Mouse (Mus musculus): ENCODE results near the gene Olfr45. TPM values are rescaled to one million over a fixed set of nuclear protein-coding genes. Genes with fewer than 3 reads are reported as not detected.
"Not testable (repeated sequence)": the region's sequence is repeated elsewhere in the genome, so short reads cannot be mapped to it uniquely, and the experiment has no call there.

The Olfr45 gene
- polyA plus RNA-seq (2016; fragmentation: Nextera tagmentation; extraction: Ambion mirVana) = not detected in 2 replicates

DNA sequence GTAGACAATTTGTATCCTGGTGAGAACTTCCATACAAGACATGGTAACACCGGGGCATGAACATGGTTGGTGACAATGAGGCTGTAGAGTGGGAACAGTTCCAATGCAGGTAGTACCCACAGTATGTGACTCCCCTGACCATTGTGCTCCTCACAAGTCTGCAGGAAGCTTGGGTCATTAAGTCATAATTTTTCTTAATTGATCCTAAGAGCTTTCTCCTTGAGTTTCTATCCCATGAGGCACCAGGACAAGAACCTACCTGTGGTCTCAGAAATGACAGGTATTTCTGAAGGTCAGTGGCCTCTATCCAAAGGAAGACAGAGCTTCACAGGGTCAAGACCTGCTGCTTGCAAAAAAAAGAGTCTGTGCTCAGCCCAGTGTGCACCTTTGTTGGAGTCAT, at the start of gene Olfr45:
Gene Olfr45 (plus strand): TSS at position 301 of the 400 bp plus-strand sequence.
- Histone ChIP-seq H3K9ac (no peak within 1 kb of the TSS), H3K4me2 (replicated peaks) (no peak within 1 kb of the TSS), H3K36me3 (no peaks in the 10 kb centered on the region), H3K27ac (no peak within 1 kb of the TSS), H3K27me3 (replicated peaks) (no peaks in the 10 kb centered on the region), H3K4me3 (no peak within 1 kb of the TSS), H3K4me1 (no peaks in the 10 kb centered on the region), H3K9me3 (peaks cover 5% of the 10 kb centered on the region; the same call in 1 of the 2 replicates)
- 93% methylated on average over 1 of the region's 1 CpGs for WGBS
- no peak for ATAC-seq (ENCODE audit: low FRiP score, low read depth)

DNA sequence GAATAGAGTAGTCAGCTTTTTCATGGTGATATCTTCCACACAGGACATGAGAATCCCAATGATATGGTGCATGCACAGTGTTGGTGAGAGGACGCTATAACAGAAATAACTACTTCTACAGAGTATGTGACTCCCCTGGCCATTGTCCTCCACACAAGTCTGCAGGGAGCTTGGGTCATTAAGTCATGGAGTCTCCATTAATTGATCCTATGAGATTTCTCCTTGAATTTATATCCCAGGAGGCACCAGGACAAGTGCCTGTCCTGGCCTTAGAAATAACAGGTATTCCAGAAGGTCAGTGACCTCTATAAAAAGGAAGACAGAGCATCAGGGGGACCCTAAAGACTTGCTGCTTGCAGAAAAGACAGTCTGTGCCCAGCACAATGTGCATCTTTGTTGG, 35.6 kb upstream of the Olfr45 start, which contains the start of gene Olfr53:
Gene Olfr53 (plus strand): TSS at position 301 of the 400 bp plus-strand sequence.
- WGBS = 92% methylated on average over 1 of the region's 1 CpGs
- Histone ChIP-seq H3K9me3 (no peaks in the 10 kb centered on the region), H3K27ac (no peak within 1 kb of the TSS), H3K9ac (no peak within 1 kb of the TSS), H3K36me3 (no peaks in the 10 kb centered on the region), H3K4me1 (no peaks in the 10 kb centered on the region), H3K4me3 (no peak within 1 kb of the TSS), H3K27me3 (replicated peaks) (no peaks in the 10 kb centered on the region), H3K4me2 (replicated peaks) (no peak within 1 kb of the TSS)
- no peak for ATAC-seq (ENCODE audit: low FRiP score, low read depth)

DNA sequence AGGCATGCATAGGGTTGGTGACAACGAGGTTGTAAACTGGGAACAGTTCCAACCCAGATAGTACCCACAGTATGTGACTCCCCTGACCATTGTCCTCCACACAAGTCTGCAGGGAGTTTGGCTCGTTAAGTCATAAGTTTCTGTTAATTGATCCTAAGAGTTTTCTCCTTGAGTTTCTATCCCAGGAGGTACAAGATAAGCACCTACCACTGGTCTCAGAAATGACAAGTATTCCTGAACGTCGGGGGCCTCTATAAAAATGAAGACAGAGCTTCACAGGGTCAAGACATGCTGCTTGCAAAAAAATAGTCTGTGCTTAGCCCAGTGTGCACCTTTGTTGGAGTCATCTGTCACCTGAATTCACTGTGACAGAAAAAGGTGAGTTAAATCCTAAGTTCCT, 22.1 kb upstream of the Olfr45 start, which contains the start of gene Olfr539:
Gene Olfr539 (plus strand): TSS at position 301 of the 400 bp plus-strand sequence.
- Histone ChIP-seq H3K4me2 (replicated peaks) (no peak within 1 kb of the TSS), H3K27ac (no peak within 1 kb of the TSS), H3K4me1 (no peaks in the 10 kb centered on the region), H3K27me3 (replicated peaks) (no peaks in the 10 kb centered on the region), H3K36me3 (no peaks in the 10 kb centered on the region), H3K9ac (no peak within 1 kb of the TSS), H3K4me3 (no peak within 1 kb of the TSS), H3K9me3 (no peaks in the 10 kb centered on the region)
- 69% methylated on average over 4 of the region's 4 CpGs for WGBS
- ATAC-seq (ENCODE audit: low FRiP score, low read depth) = no peak

DNA sequence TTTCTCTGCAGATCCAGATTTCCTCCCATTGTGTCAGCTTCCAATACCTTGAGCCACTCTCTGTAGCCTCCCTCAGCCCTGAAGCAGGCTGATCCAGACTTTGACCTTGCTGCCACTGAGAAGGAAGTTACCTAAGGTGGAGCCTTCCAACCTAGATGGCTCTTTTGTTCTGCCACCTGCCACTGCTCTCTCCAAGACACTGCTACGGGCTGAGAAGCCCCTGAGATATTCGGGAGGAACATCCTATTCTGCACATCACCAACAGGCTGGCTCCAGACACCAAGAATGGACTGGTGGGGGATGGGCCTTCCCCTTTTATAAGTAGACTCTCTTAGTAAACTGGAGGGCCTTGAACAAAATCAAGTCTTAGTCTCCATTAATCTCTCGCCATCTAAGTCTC, 11.1 kb upstream of the Olfr45 start:
- WGBS = 91% methylated on average over 3 of the region's 3 CpGs
- H3K4me3 ChIP-seq; H3K36me3 ChIP-seq; H3K27me3 ChIP-seq (replicated peaks); H3K9ac ChIP-seq; H3K9me3 ChIP-seq; H3K27ac ChIP-seq; H3K4me1 ChIP-seq; H3K4me2 ChIP-seq (replicated peaks); ATAC-seq (ENCODE audit: low FRiP score, low read depth): not testable (repeated sequence)

DNA sequence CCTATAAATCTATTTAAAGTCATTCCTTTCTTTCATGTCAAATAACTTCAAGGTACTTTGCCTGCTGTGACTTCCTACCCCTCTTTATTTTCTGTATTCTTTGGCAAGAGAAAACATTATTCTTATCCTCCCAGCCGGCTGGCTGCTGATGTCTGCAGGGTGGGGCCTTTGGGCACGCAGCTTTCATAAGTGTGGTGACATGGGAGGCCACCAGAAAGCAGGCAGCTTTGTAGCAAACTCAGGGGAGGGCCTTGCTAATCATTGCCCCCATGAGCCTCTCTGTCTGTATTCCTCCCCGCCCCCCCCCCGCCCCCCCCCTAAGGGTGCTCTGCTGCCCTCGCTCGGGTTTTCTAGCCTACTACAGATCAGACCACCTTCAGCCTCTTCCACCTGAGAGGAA, 5.9 kb upstream of the Olfr45 start:
- 4% methylated on average over 4 of the region's 6 CpGs for WGBS
- Histone ChIP-seq H3K27me3 (replicated peaks) (no peaks in the 10 kb centered on the region), H3K4me2 (replicated peaks) (peak overlapping the region; percentile 42), H3K9ac (no peak overlapping the region), H3K4me3 (no peak overlapping the region), H3K36me3 (no peaks in the 10 kb centered on the region), H3K27ac (no peak overlapping the region), H3K4me1 (no peaks in the 10 kb centered on the region), H3K9me3 (peaks cover 11% of the 10 kb centered on the region; the same call in 1 of the 2 replicates)
- ATAC-seq (ENCODE audit: low FRiP score, low read depth) = no peak

DNA sequence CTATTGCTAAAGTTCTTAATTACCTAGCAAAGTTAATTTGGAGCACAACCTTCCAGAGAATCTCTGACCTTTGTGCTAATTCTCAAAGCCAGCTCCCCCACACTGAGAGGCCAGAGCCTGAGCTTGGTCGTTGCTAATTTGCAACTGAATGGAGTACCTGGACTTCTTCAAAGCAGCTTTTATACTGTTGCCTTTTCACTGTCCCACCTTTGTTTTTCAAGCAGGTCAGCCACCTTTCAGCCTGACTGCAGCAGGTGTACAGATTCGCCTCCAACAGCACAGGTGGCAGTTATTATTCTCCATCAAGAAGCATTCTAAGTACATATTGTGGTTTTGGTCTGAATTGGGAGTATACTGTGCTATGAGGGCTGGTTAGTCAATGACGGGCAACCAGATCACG, 2.2 kb upstream of the Olfr45 start:
- not testable (repeated sequence) for H3K36me3 ChIP-seq; H3K4me1 ChIP-seq; H3K27ac ChIP-seq; H3K9ac ChIP-seq; H3K4me2 ChIP-seq (replicated peaks); H3K4me3 ChIP-seq; ATAC-seq (ENCODE audit: low FRiP score, low read depth); H3K9me3 ChIP-seq; H3K27me3 ChIP-seq (replicated peaks)
- 65% methylated on average over 4 of the region's 4 CpGs for WGBS

DNA sequence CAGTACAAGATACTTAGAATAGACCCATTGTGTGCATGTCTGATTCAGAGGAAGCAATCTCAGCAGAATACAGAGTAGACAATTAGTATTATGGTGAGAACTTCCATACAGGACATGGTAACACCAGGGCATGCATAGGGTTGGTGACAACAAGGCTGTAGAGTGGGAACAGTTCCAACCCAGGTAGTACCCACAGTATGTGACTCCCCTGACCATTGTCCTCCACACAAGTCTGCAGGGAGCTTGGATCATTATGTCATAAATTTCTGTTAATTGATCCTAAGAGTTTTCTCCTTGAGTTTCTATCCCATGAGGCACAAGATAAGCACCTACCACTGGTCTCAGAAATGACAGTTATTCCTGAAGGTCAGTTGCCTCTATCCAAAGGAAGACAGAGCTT, 15.2 kb downstream of the Olfr45 start, which contains the start of gene Olfr541:
Gene Olfr541 (plus strand): TSS at position 301 of the 400 bp plus-strand sequence.
- Histone ChIP-seq H3K27ac (no peak within 1 kb of the TSS), H3K9me3 (no peaks in the 10 kb centered on the region), H3K36me3 (no peaks in the 10 kb centered on the region), H3K9ac (no peak within 1 kb of the TSS), H3K4me1 (no peaks in the 10 kb centered on the region), H3K27me3 (replicated peaks) (no peaks in the 10 kb centered on the region), H3K4me3 (no peak within 1 kb of the TSS), H3K4me2 (replicated peaks) (no peak within 1 kb of the TSS)
- ATAC-seq (ENCODE audit: low FRiP score, low read depth) = no peak

DNA sequence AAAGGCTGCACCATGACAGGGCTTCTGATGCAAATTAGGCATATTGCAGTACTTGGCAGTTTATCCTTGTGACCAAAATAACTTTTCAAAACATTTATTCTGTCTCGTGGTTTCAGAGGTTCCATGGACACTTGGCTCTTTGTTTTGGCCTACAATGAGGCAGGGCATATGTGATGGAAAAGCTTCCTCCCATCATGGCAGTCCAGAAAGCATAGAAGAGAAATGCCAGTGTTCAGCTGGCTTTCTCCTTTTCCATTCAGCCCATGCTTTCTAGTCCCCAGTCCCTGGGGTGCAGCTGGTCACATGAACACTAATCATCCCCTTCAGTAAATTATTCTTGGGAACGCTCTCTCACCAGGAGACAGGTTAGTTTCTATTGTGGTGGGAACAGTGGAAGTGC, 24.6 kb downstream of the Olfr45 start:
- Histone ChIP-seq H3K36me3 (no peaks in the 10 kb centered on the region), H3K4me2 (replicated peaks) (no peak overlapping the region), H3K27me3 (replicated peaks) (no peaks in the 10 kb centered on the region), H3K27ac (no peak overlapping the region), H3K9me3 (no peaks in the 10 kb centered on the region), H3K4me3 (no peak overlapping the region), H3K4me1 (no peaks in the 10 kb centered on the region), H3K9ac (no peak overlapping the region)
- WGBS = 26% methylated on average over 2 of the region's 2 CpGs
- no peak for ATAC-seq (ENCODE audit: low FRiP score, low read depth)

DNA sequence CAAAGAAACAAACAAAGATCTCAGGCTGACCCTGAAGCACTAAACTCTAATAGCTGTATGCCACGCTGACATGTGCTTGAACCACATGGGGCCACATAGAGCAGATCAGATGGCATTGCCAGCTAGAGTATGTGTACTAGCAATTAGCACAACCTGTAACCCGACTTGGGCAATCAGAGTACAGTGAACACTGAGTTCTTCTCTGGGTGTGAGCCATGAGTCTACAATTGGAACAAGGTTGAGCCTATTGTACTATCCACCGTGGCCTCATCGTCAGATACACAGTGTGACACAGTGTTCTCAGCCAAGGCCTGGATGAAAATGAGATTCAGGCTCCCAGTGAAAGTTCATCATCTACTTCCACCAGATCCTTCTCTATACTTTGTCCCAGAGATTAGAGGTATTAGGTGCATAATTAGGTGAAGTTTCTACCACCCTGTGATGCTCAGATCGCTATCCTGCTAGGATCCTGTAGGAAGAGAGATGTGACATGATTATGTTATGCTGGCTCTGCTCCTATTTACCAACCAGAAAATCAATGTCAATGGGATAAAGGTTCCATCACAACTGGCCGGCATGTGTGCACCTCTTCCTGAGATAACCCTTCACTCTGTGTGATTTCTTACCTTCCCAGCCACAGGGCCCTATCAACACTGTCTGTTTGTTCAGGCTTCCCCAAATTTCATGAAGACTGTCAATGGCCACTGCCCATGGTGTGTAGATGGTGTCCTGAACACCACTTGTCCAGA, 26.0 kb downstream of the Olfr45 start:
- no peak for ATAC-seq (ENCODE audit: low FRiP score, low read depth)
- Histone ChIP-seq H3K4me3 (no peak overlapping the region), H3K36me3 (no peaks in the 10 kb centered on the region), H3K27me3 (replicated peaks) (no peaks in the 10 kb centered on the region), H3K4me1 (no peaks in the 10 kb centered on the region), H3K9me3 (no peaks in the 10 kb centered on the region), H3K27ac (no peak overlapping the region), H3K4me2 (replicated peaks) (no peak overlapping the region), H3K9ac (no peak overlapping the region)
- WGBS = 88% methylated on average over 6 of the region's 6 CpGs

DNA sequence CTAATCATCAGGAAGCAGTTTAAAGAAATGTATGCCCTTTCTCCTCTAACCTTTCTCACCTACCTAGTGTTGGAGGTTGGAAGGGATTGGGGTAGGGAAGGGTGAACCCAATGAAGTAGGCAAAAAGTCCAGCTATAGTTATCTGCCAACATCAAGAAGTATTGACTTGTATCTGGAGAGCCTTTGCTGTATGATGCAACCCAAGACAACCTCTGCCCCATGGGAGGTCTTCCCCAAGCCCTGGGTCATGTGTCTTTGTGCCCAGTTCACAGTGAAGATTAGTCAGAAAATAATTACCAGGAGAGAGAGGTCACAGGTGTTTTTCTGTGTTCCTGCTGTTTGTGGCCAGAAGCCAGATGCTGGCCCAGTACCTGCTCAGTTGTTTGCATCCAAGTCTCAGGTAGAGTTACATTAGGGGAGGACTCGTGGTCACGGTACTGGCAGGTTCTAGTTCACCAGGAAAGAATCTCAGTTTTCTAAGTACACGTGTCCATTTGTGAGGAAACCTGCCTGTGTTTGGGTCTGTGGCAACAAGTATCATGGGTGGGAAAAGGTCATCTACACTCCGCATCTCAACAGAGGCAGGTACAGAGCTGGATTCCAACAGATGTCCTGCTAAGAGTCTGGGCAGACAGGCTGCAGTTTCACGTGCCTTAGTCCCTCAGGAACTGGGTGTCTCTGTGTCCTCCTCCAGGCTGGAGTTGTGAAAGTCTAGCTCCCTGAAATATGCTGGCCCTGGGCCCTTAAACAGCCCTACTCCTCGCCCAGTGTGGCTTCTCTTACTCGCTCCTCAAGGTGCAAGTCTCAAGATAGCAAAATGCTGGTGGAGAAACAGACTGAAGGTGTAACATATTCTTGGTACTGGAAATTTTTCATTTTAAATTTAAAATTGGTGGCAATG, 35.7 kb downstream of the Olfr45 start:
- WGBS = 85% methylated on average over 7 of the region's 7 CpGs
- ATAC-seq (ENCODE audit: low FRiP score, low read depth) = no peak
- Histone ChIP-seq H3K27ac (no peak overlapping the region), H3K36me3 (no peaks in the 10 kb centered on the region), H3K27me3 (replicated peaks) (no peaks in the 10 kb centered on the region), H3K4me1 (no peaks in the 10 kb centered on the region), H3K9ac (no peak overlapping the region), H3K9me3 (no peaks in the 10 kb centered on the region), H3K4me2 (replicated peaks) (no peak overlapping the region), H3K4me3 (no peak overlapping the region)

DNA sequence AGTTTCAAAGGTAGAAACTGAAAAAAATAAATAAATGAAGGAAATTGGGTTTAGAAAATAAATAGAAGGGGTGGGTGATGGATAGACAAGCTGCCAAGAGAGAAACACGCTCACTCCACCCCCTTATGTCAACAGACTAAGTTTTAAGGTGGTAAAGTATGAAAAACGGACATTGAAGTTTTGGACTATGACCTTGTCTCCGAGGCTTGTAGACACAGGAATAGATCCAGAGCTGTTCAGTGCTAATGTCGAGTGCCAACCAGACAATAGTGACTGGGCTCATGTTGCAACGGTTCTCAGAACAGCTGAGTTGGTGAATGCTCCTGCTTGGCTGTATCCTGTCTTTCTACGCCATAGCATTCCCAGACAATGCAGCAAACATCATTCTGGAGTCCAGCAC, 39.3 kb downstream of the Olfr45 start:
- WGBS = 85% methylated on average over 6 of the region's 6 CpGs
- no peak overlapping the region for H3K27ac ChIP-seq

DNA sequence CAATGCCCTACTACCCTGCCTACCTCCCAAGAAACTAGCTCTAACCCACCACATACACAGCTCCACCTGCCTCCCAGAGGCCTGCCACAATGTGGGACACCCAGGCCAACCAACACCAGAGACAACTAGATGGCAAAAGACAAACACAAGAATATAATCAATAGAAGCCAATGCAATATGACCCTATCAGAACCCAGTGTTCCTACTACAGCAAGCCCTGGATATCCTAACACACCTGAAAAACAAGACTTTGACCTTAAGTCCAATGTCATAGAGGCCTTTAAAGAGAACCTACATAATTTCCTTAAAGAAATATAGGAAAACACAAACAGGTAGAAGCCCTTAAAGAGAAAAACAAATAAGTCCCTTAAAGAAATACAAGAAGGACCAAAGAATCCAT, 43.8 kb downstream of the Olfr45 start:
- no peaks in the 10 kb centered on the region for H3K27me3 ChIP-seq (replicated peaks)
- no peaks in the 10 kb centered on the region for H3K4me1 ChIP-seq
- no peak for ATAC-seq (ENCODE audit: low FRiP score, low read depth)
- no peak overlapping the region for H3K4me3 ChIP-seq
- H3K9me3 ChIP-seq = no peaks in the 10 kb centered on the region
- H3K27ac ChIP-seq = no peak overlapping the region
- H3K9ac ChIP-seq = no peak overlapping the region
- H3K4me2 ChIP-seq (replicated peaks) = no peak overlapping the region
- H3K36me3 ChIP-seq = no peaks in the 10 kb centered on the region

More for the DNA sequence above, 39.3 kb downstream of the Olfr45 start:
- Histone ChIP-seq H3K4me3 (no peak overlapping the region), H3K27me3 (replicated peaks) (no peaks in the 10 kb centered on the region), H3K4me1 (no peaks in the 10 kb centered on the region), H3K36me3 (no peaks in the 10 kb centered on the region), H3K9ac (no peak overlapping the region), H3K9me3 (no peaks in the 10 kb centered on the region), H3K4me2 (replicated peaks) (no peak overlapping the region)
- ATAC-seq (ENCODE audit: low FRiP score, low read depth) = no peak
